Mouse (Mus musculus) embryonic fibroblast, embryonic 13.5 days (primary cell): Measurements from ENCODE around the gene Tpx2.

Experiments
- CTCF ChIP-seq: IDR thresholded peaks from 2 replicates; pipeline ENCODE4 v1.5.1; 2011; ENCODE audit warnings: mild to moderate bottlenecking, control low read depth, low read length, moderate library complexity, borderline replicate concordance; ENCODE audit not compliant: insufficient read depth
- POLR2A ChIP-seq: IDR thresholded peaks from 2 replicates; pipeline ENCODE4 v1.6.1; 2011; ENCODE audit warnings: low read depth, mild to moderate bottlenecking, control low read depth, low read length, moderate library complexity

- TF ChIP-seq CTCF (no peak), POLR2A (no peak)
Observed at GRCm38 (mm10) chr2:152826481-152826880, 21.3 kb upstream of the Tpx2 start.
